In genomic region chr17:56763741-56764250, GRCm38 (mm10) we compare ENCODE assay signal across 9 mouse cellular contexts. TPM values are rescaled to one million over a fixed set of nuclear protein-coding genes. Genes with fewer than 3 reads are reported as not detected.
A peak's percentile ranks its signal among the peaks of the same experiment; 100 is the strongest.
DNase-seq lines count a peak whose midpoint lies in the region; ATAC-seq and TF ChIP-seq lines count a peak whose summit lies in the region.
"Had no signal": no experiment of that assay in that cellular context is flagged by ENCODE, and none has a peak within 500 bp of the region (broad histone marks: within the 10 kb centered on the region; RNA-seq: fewer than 3 reads in every experiment).

No protein-coding gene starts in this region.

- peak overlapping the region; percentile 73 for H3K4me2 ChIP-seq in forebrain, postnatal 0 days (ENCODE audit: low read depth)
- peak overlapping the region; percentile 86 for H3K4me2 ChIP-seq in liver, embryonic 16.5 days (ENCODE audit: low read depth, low read length)

- intact Hi-C loops in gastrocnemius, adult 2 months (cut with DNase I): loop anchor here (5.0 kb wide), 1 partner anchor 151 kb away; the partner anchor contains the start of gene Rpl36

- ATAC-seq in forebrain, postnatal 0 days: no peak
- ATAC-seq in liver, embryonic 16.5 days (ENCODE audit: low read depth): no peak

- WGBS in forebrain, postnatal 0 days: 81% methylated on average over 8 of the region's 8 CpGs
- 53% methylated on average over 8 of the region's 8 CpGs for WGBS in liver, embryonic 16.5 days (ENCODE audit: insufficient replicate concordance)

- peak overlapping the region; percentile 99 for H3K27ac ChIP-seq in gastrocnemius, adult 2 months
- H3K27ac ChIP-seq in forebrain, postnatal 0 days (ENCODE audit: low read depth, low read length): peak overlapping the region; percentile 97
- peak overlapping the region; percentile 97 for H3K27ac ChIP-seq in liver, embryonic 16.5 days (ENCODE audit: low read length)

- H3K9ac ChIP-seq in forebrain, postnatal 0 days: no peak overlapping the region
- peak overlapping the region; percentile 88; the same call in 1 of the 2 replicates for H3K9ac ChIP-seq in liver, embryonic 16.5 days (ENCODE audit: low read depth, low read length)

- H3K9me3 ChIP-seq in E14TG2a.4 (ENCODE audit: low read length): no peaks in the 10 kb centered on the region
- H3K9me3 ChIP-seq in forebrain, postnatal 0 days (ENCODE audit: low read length): no peaks in the 10 kb centered on the region
- no peaks in the 10 kb centered on the region for H3K9me3 ChIP-seq in liver, embryonic 16.5 days (replicated peaks; ENCODE audit: control insufficient read depth, low read length)

- no peak for TF ChIP-seq CTCF in gastrocnemius, adult 2 months (IDR thresholded peaks at IDR 0.05)
- no peak for TF ChIP-seq CTCF in E14TG2a.4 (conservative IDR thresholded peaks at IDR 0.05; ENCODE audit: low read length)
- no peak for TF ChIP-seq CTCF in forebrain, postnatal 0 days (IDR thresholded peaks at IDR 0.05; ENCODE audit: low read depth)

- H3K4me1 ChIP-seq in E14TG2a.4 (replicated peaks; ENCODE audit: low read depth, low read length): peaks cover 64% of the 10 kb centered on the region
- peaks cover 17% of the 10 kb centered on the region; the same call in 1 of the 2 replicates for H3K4me1 ChIP-seq in forebrain, postnatal 0 days (ENCODE audit: insufficient read depth)
- peaks cover 41% of the 10 kb centered on the region for H3K4me1 ChIP-seq in liver, embryonic 16.5 days (ENCODE audit: control insufficient read depth, low read depth, low read length)

- peak overlapping the region; percentile 99 for H3K4me3 ChIP-seq in gastrocnemius, adult 2 months
- H3K4me3 ChIP-seq in E14TG2a.4 (replicated peaks; ENCODE audit: low read length): peak overlapping the region; percentile 92
- peak overlapping the region; percentile 66; the same call in 1 of the 2 replicates for H3K4me3 ChIP-seq in forebrain, postnatal 0 days (ENCODE audit: low read depth, low read length)
- peak overlapping the region; percentile 87 for H3K4me3 ChIP-seq in liver, embryonic 16.5 days (ENCODE audit: low read depth, low read length)

- no peak for DNase-seq in gastrocnemius, adult 2 months
- DNase-seq in gastrocnemius, adult 8-10 months (ENCODE audit: low spot score in 2 of 2): no peak
- DNase-seq in forebrain, postnatal 0 days: no peak
- no peak for DNase-seq in frontal cortex, postnatal 14 days (ENCODE audit: low spot score in 2 of 2)
- no peak for DNase-seq in embryo, embryonic 9.5 days (ENCODE audit: extremely low spot score)
- DNase-seq in adrenal gland, postnatal 10 days: no peak

- peaks cover 2% of the 10 kb centered on the region; the same call in 1 of the 2 replicates for H3K27me3 ChIP-seq in E14TG2a.4 (ENCODE audit: insufficient read depth, low read length)
- H3K27me3 ChIP-seq in forebrain, postnatal 0 days (ENCODE audit: insufficient read depth, low read length): no peaks in the 10 kb centered on the region
- H3K27me3 ChIP-seq in liver, embryonic 16.5 days (ENCODE audit: control insufficient read depth, insufficient read depth, low read depth, low read length): peaks cover 2% of the 10 kb centered on the region; the same call in 1 of the 2 replicates

- H3K36me3 ChIP-seq in E14TG2a.4 (ENCODE audit: insufficient read depth, low read length): peaks cover 29% of the 10 kb centered on the region
- peaks cover 23% of the 10 kb centered on the region for H3K36me3 ChIP-seq in forebrain, postnatal 0 days (ENCODE audit: insufficient read depth)
- peaks cover 13% of the 10 kb centered on the region for H3K36me3 ChIP-seq in liver, embryonic 16.5 days (ENCODE audit: control insufficient read depth, insufficient read depth)

RNA-seq across cellular contexts. Expression of gene Dus3l, which starts 0.8 kb away (rescaled TPM):
- total RNA-seq in gastrocnemius, adult 2 months (2021): 10 to 100 TPM; 16.3 to 17.6 TPM
- total RNA-seq in gastrocnemius, adult 8-10 months (2022): 10 to 100 TPM; 12.6 to 17.4 (median 15.4) TPM
- 75.1 and 75.3 TPM in 2 replicates for total RNA-seq in forebrain, postnatal 0 days (2014; rRNA removed)
- 70.4 and 79.9 TPM in 2 replicates for polyA plus RNA-seq in forebrain, postnatal 0 days (2015; fragmentation: Nextera tagmentation; extraction: Ambion mirVana)
- 11.4 and 12.2 TPM in 2 replicates for polyA plus RNA-seq in liver, embryonic 16.5 days (2015; fragmentation: Nextera tagmentation; extraction: Ambion mirVana)
- total RNA-seq in adrenal gland, postnatal 10 days (2021): 10 to 100 TPM; 27.6 to 34.5 TPM

RNA-seq across cellular contexts. Expression of gene Prr22, which starts 6.3 kb away (rescaled TPM):
- under 1 TPM; 0.14 to 0.36 TPM for total RNA-seq in gastrocnemius, adult 2 months (2021)
- under 1 TPM in 1 of 4 experiments, not detected in 3; 0.12 TPM for total RNA-seq in gastrocnemius, adult 8-10 months (2022)
- total RNA-seq in forebrain, postnatal 0 days (2014; rRNA removed): 0.69 and 0.71 TPM in 2 replicates
- polyA plus RNA-seq in forebrain, postnatal 0 days (2015; fragmentation: Nextera tagmentation; extraction: Ambion mirVana): 0.14 and 0.25 TPM in 2 replicates
- 0.42 and 0.44 TPM in 2 replicates for polyA plus RNA-seq in liver, embryonic 16.5 days (2015; fragmentation: Nextera tagmentation; extraction: Ambion mirVana)
- under 1 TPM; 0.27 to 0.42 TPM for total RNA-seq in adrenal gland, postnatal 10 days (2021)
- total RNA-seq: common myeloid progenitor, adult 5-6 weeks had no signal

RNA-seq across cellular contexts. Expression of gene Nrtn, which starts 6.5 kb away (rescaled TPM):
- 1 to 10 TPM; 3.1 to 3.7 TPM for total RNA-seq in gastrocnemius, adult 2 months (2021)
- total RNA-seq in gastrocnemius, adult 8-10 months (2022): 1 to 10 TPM; 1.9 to 5.0 (median 3.5) TPM
- 1.9 and 5.4 TPM in 2 replicates for total RNA-seq in forebrain, postnatal 0 days (2014; rRNA removed)
- 2.7 and 2.8 TPM in 2 replicates for polyA plus RNA-seq in forebrain, postnatal 0 days (2015; fragmentation: Nextera tagmentation; extraction: Ambion mirVana)
- 0.49 and 1.0 TPM in 2 replicates for polyA plus RNA-seq in liver, embryonic 16.5 days (2015; fragmentation: Nextera tagmentation; extraction: Ambion mirVana)
- total RNA-seq in adrenal gland, postnatal 10 days (2021): 1 to 10 TPM; 5.9 to 6.3 TPM
- total RNA-seq: common myeloid progenitor, adult 5-6 weeks had no signal

RNA-seq across cellular contexts. Expression of gene Vmac, which starts 46.0 kb away (rescaled TPM):
- 1 to 10 TPM; 1.7 to 2.6 TPM for total RNA-seq in gastrocnemius, adult 2 months (2021)
- total RNA-seq in gastrocnemius, adult 8-10 months (2022): 1 to 10 TPM; 1.8 to 3.1 (median 2.4) TPM
- 23.2 and 33.7 TPM in 2 replicates for total RNA-seq in forebrain, postnatal 0 days (2014; rRNA removed)
- polyA plus RNA-seq in forebrain, postnatal 0 days (2015; fragmentation: Nextera tagmentation; extraction: Ambion mirVana): 24.3 and 26.9 TPM in 2 replicates
- 2.8 and 4.2 TPM in 2 replicates for polyA plus RNA-seq in liver, embryonic 16.5 days (2015; fragmentation: Nextera tagmentation; extraction: Ambion mirVana)
- 10 to 100 TPM; 16.8 to 24.2 TPM for total RNA-seq in adrenal gland, postnatal 10 days (2021)

RNA-seq across cellular contexts. Expression of gene Ndufa11, which starts 46.2 kb away (rescaled TPM):
- total RNA-seq in gastrocnemius, adult 2 months (2021): 100 to 1,000 TPM; 390 to 523 TPM
- total RNA-seq in gastrocnemius, adult 8-10 months (2022): 100 to 1,000 TPM; 325 to 413 (median 358) TPM
- 191 TPM in 2 replicates for total RNA-seq in forebrain, postnatal 0 days (2014; rRNA removed)
- polyA plus RNA-seq in forebrain, postnatal 0 days (2015; fragmentation: Nextera tagmentation; extraction: Ambion mirVana): 576 and 730 TPM in 2 replicates
- 210 and 219 TPM in 2 replicates for polyA plus RNA-seq in liver, embryonic 16.5 days (2015; fragmentation: Nextera tagmentation; extraction: Ambion mirVana)
- total RNA-seq in adrenal gland, postnatal 10 days (2021): 100 to 1,000 TPM; 432 to 465 TPM
